Mouse (Mus musculus): ENCODE measurements around the gene Krtap9-1.
"Not testable (repeated sequence)": the region's sequence is repeated elsewhere in the genome, so short reads cannot be mapped to it uniquely, and the experiment has no call there.

GRCm38 (mm10) chr11:99864176-99864575 is 9.0 kb upstream of the Krtap9-1 start, which contains the start of gene Gm11559:
- TF ChIP-seq POLR2A (IDR thresholded peaks at IDR 0.05; ENCODE audit: insufficient read length, low read depth); REST (IDR thresholded peaks at IDR 0.05; ENCODE audit: insufficient read depth, insufficient read length); CEBPB (IDR thresholded peaks at IDR 0.05; ENCODE audit: insufficient read depth, poor library complexity, severe bottlenecking); POLR2AphosphoS2 (IDR thresholded peaks at IDR 0.05; ENCODE audit: insufficient read length, low read depth); MAX (IDR thresholded peaks at IDR 0.05; ENCODE audit: low read depth); E2F4 (IDR thresholded peaks at IDR 0.05; ENCODE audit: insufficient read depth): not testable (repeated sequence)

All from myocyte (in vitro differentiated cells).